Mouse (Mus musculus) liver, adult 2 months (tissue): Measurements from ENCODE around the gene Galntl6. TPM values are rescaled to one million over a fixed set of nuclear protein-coding genes. Genes with fewer than 3 reads are reported as not detected.

Experiments used
- DNase-seq: peaks from one replicate; pipeline ENCODE4 v3.0.0-alpha.2; 2011; ENCODE audit warnings: low read depth, low spot score; ENCODE audit errors: extremely low read depth
- H3K27ac ChIP-seq: fragments of 200-500 bp; replicated peaks from 2 replicates; pipeline ENCODE4 v1.5.1; 2012; ENCODE audit warnings: low read depth, mild to moderate bottlenecking, control low read depth, inconsistent platforms, low read length; ENCODE audit not compliant: insufficient read depth
- H3K27me3 ChIP-seq: fragments of 200-500 bp; 2 replicates; pipeline ENCODE4 v1.6.1; 2012; ENCODE audit warnings: mild to moderate bottlenecking, moderate library complexity, low read length, inconsistent platforms; ENCODE audit not compliant: control insufficient read depth, insufficient read depth
- H3K36me3 ChIP-seq: fragments of 200-500 bp; 2 replicates; pipeline ENCODE4 v1.6.1; 2012; ENCODE audit warnings: low read length, inconsistent platforms; ENCODE audit not compliant: control insufficient read depth, insufficient read depth
- H3K4me1 ChIP-seq: fragments of 200-500 bp; 2 replicates; pipeline ENCODE4 v1.6.1; 2011; ENCODE audit warnings: low read length; ENCODE audit not compliant: control insufficient read depth, insufficient read depth
- H3K4me3 ChIP-seq: fragments of 200-500 bp; 2 replicates; pipeline ENCODE4 v1.5.1; 2011; ENCODE audit warnings: low read depth, mild to moderate bottlenecking, control low read depth, low read length, moderate library complexity; ENCODE audit not compliant: insufficient read depth
- H3K79me2 ChIP-seq: fragments of 200-500 bp; 2 replicates; pipeline ENCODE4 v1.6.1; 2012; ENCODE audit warnings: inconsistent platforms, mild to moderate bottlenecking, low read length, moderate library complexity; ENCODE audit not compliant: control insufficient read depth, insufficient read depth
- H3K9ac ChIP-seq: fragments of 200-500 bp; 2 replicates; pipeline ENCODE4 v1.6.1; 2012; ENCODE audit warnings: low read depth, mild to moderate bottlenecking, control low read depth, inconsistent platforms, low read length
- CTCF ChIP-seq: fragments of 200-500 bp; IDR thresholded peaks from 2 replicates; pipeline ENCODE4 v1.5.1; 2011; ENCODE audit warnings: low read depth, low read length, control low read depth
- POLR2A ChIP-seq: fragments of 200-500 bp; IDR thresholded peaks from 2 replicates; pipeline ENCODE4 v1.6.1; 2011; ENCODE audit warnings: low read length, control low read depth; ENCODE audit not compliant: insufficient read depth; ENCODE audit errors: extremely low read depth
- WGBS: fragments of 180-500 bp; shearing (Covaris S2); methylation state at CpG from one replicate; pipeline ENCODE4 v1.1.7; 2018; 5-methylcytosine and 5-hydroxymethylcytosine counted together
- polyA plus RNA-seq: library from polyadenylated mRNA; depleted of rRNA; stranded (reverse); fragments of >200 nt; gene quantifications from 2 replicates; pipeline ENCODE4 v1.2.3, GENCODE M21; 2012
- total RNA-seq: library from RNA; depleted of rRNA; stranded (reverse); fragments of >200 nt; gene quantifications from 2 replicates; pipeline ENCODE4 v1.2.3, GENCODE M21; 2014

The Galntl6 gene
- total and polyA plus RNA-seq, 2 experiments: not detected

GRCm38 (mm10) chr8:58258577-58259315 is 653.7 kb downstream of the Galntl6 start:
- no peak for DNase-seq
- Histone ChIP-seq H3K79me2 (no peaks in the 10 kb centered on the region), H3K27ac (no peak overlapping the region), H3K36me3 (no peaks in the 10 kb centered on the region), H3K27me3 (no peaks in the 10 kb centered on the region), H3K4me1 (no peaks in the 10 kb centered on the region), H3K4me3 (no peak overlapping the region), H3K9ac (no peak overlapping the region)
- 76% methylated on average over 2 of the region's 2 CpGs for WGBS
- TF ChIP-seq POLR2A (no peak), CTCF (no peak)

DNA sequence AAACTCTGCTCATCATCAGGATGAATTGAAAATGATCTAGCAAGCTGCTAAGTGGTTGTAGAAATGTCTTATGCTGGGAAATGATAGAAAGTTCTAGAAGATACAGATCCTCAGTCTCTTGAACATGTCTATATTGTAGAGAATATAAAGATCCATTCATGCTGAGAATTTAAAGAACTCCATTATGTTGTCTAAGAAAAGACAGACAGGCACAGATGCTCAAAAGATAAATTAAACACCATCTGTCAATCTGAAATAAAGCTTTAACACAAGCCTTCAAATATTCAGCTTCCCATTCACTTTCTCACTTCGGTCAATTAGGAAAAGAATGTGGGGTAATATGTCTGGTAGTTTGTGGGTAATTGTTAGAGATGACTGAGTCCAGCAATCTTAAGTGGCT is 658.8 kb downstream of the Galntl6 start:
- no peak for DNase-seq
- H3K27me3 ChIP-seq: no peaks in the 10 kb centered on the region
- WGBS: 70% methylated on average over 1 of the region's 1 CpGs
- H3K27ac ChIP-seq: no peak overlapping the region
- H3K79me2 ChIP-seq: no peaks in the 10 kb centered on the region
- no peak overlapping the region for H3K4me3 ChIP-seq
- no peak overlapping the region for H3K9ac ChIP-seq
- H3K4me1 ChIP-seq: no peaks in the 10 kb centered on the region
- no peak for TF ChIP-seq CTCF
- TF ChIP-seq POLR2A: no peak
- H3K36me3 ChIP-seq: no peaks in the 10 kb centered on the region

- Histone ChIP-seq H3K4me1 (no peaks in the 10 kb centered on the region), H3K36me3 (no peaks in the 10 kb centered on the region), H3K27ac (no peak overlapping the region), H3K27me3 (no peaks in the 10 kb centered on the region), H3K79me2 (no peaks in the 10 kb centered on the region), H3K9ac (no peak overlapping the region), H3K4me3 (no peak overlapping the region)
- WGBS: 84% methylated on average over 3 of the region's 3 CpGs
- DNase-seq: no peak
- TF ChIP-seq CTCF: no peak
- no peak for TF ChIP-seq POLR2A
These were observed 667.6 kb downstream of the Galntl6 start for GRCm38 (mm10) chr8:58244830-58245229.

DNA sequence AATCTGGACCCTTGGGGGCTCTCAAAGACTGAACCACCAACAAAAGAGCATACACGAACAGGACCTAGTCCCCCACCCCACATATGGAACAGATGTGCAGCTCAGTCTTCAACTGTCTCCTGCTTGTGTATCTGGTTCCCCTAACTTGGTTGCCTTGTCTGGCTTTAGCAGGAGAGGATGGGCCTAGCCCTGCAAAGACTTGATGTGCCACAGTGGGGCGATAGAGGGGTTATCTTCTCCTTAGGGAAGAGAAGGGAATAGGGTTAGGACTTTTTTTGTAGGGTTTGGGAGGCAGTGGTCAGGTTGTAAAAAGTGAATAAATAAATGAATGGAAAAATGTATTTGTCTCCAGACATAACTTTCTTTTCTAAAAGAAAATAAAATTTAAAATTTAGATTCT is 678.2 kb downstream of the Galntl6 start:
- WGBS: 16% methylated on average over 2 of the region's 2 CpGs
- no peaks in the 10 kb centered on the region for H3K36me3 ChIP-seq

GRCm38 (mm10) chr8:58228725-58229124 is 683.7 kb downstream of the Galntl6 start:
- 64% methylated on average over 1 of the region's 1 CpGs for WGBS
- TF ChIP-seq CTCF (no peak), POLR2A (no peak)

More for the DNA sequence above, 678.2 kb downstream of the Galntl6 start:
- Histone ChIP-seq H3K27ac (no peak overlapping the region), H3K4me1 (no peaks in the 10 kb centered on the region), H3K4me3 (no peak overlapping the region), H3K79me2 (no peaks in the 10 kb centered on the region), H3K9ac (no peak overlapping the region), H3K27me3 (no peaks in the 10 kb centered on the region)
- DNase-seq: no peak
- TF ChIP-seq POLR2A (no peak), CTCF (no peak)

GRCm38 (mm10) chr8:58217885-58218284 is 694.6 kb downstream of the Galntl6 start:
- Histone ChIP-seq H3K4me3 (no peak overlapping the region), H3K4me1 (no peaks in the 10 kb centered on the region), H3K27ac (no peak overlapping the region), H3K27me3 (no peaks in the 10 kb centered on the region), H3K79me2 (no peaks in the 10 kb centered on the region), H3K36me3 (no peaks in the 10 kb centered on the region), H3K9ac (no peak overlapping the region)
- WGBS: 73% methylated on average over 8 of the region's 8 CpGs
- TF ChIP-seq CTCF (no peak), POLR2A (no peak)
- DNase-seq: no peak

More at GRCm38 (mm10) chr8:58228725-58229124, 683.7 kb downstream of the Galntl6 start:
- H3K4me1 ChIP-seq: no peaks in the 10 kb centered on the region
- no peaks in the 10 kb centered on the region for H3K79me2 ChIP-seq
- no peaks in the 10 kb centered on the region for H3K36me3 ChIP-seq
- no peak for DNase-seq
- H3K27me3 ChIP-seq: no peaks in the 10 kb centered on the region
- H3K4me3 ChIP-seq: no peak overlapping the region
- H3K27ac ChIP-seq: no peak overlapping the region
- H3K9ac ChIP-seq: no peak overlapping the region
